Mouse (Mus musculus) kidney, adult 18-20 months (tissue): Measurements from ENCODE around the gene Dmgdh.

Source experiments
- DNase-seq: peaks from one replicate; pipeline ENCODE4 v3.0.0; 2021

Gene Dmgdh

GRCm38 (mm10) chr13:93773704-93774315 is 99.6 kb downstream of the Dmgdh start:
- no peak for DNase-seq

GRCm38 (mm10) chr13:93782823-93783222 is 108.6 kb downstream of the Dmgdh start:
- DNase-seq, result no peak

GRCm38 (mm10) chr13:93785329-93785728 is 111.1 kb downstream of the Dmgdh start:
- no peak for DNase-seq

GRCm38 (mm10) chr13:93786051-93786450 is 111.8 kb downstream of the Dmgdh start:
- no peak for DNase-seq

GRCm38 (mm10) chr13:93787647-93788046 is 113.4 kb downstream of the Dmgdh start:
- no peak for DNase-seq

GRCm38 (mm10) chr13:93792945-93793642 is 118.9 kb downstream of the Dmgdh start:
- DNase-seq, result peak; percentile 38

GRCm38 (mm10) chr13:93793643-93794182 is 119.5 kb downstream of the Dmgdh start:
- DNase-seq, result no peak

GRCm38 (mm10) chr13:93797011-93797600 is 122.9 kb downstream of the Dmgdh start:
- no peak for DNase-seq
